Mouse (Mus musculus) small intestine, adult 2 months (tissue): ENCODE measurements around the gene Cd6. TPM values are rescaled to one million over a fixed set of nuclear protein-coding genes. Genes with fewer than 3 reads are reported as not detected.

Experiments
- H3K27ac ChIP-seq: fragments of 200-500 bp; 2 replicates; pipeline ENCODE4 v1.5.1; 2012; ENCODE audit warnings: low read depth, low read length, control low read depth, inconsistent platforms; ENCODE audit not compliant: insufficient read depth
- H3K27me3 ChIP-seq: fragments of 200-500 bp; 2 replicates; pipeline ENCODE4 v1.6.1; 2012; ENCODE audit warnings: mild to moderate bottlenecking, moderate library complexity, low read length, inconsistent platforms; ENCODE audit not compliant: control insufficient read depth, insufficient read depth
- H3K36me3 ChIP-seq: fragments of 200-500 bp; 2 replicates; pipeline ENCODE4 v1.6.1; 2012; ENCODE audit warnings: mild to moderate bottlenecking, low read length, control low read depth, inconsistent platforms; ENCODE audit not compliant: control insufficient read depth, insufficient read depth
- H3K4me1 ChIP-seq: fragments of 200-500 bp; 2 replicates; pipeline ENCODE4 v1.6.1; 2012; ENCODE audit warnings: low read length, inconsistent platforms, mixed read lengths; ENCODE audit not compliant: control insufficient read depth, insufficient read depth, insufficient read length
- H3K4me3 ChIP-seq: fragments of 200-500 bp; 2 replicates; pipeline ENCODE4 v1.5.1; 2012; ENCODE audit warnings: low read depth, mild to moderate bottlenecking, control low read depth, inconsistent platforms, low read length, moderate library complexity
- CTCF ChIP-seq: fragments of 200-500 bp; IDR thresholded peaks from 2 replicates; pipeline ENCODE4 v1.5.1; 2012; ENCODE audit warnings: low read depth, mild to moderate bottlenecking, control low read depth, inconsistent platforms, low read length, moderate library complexity, mixed read lengths; ENCODE audit not compliant: insufficient replicate concordance, insufficient read length; ENCODE audit errors: extremely low read depth
- POLR2A ChIP-seq: fragments of 200-500 bp; IDR thresholded peaks from 2 replicates; pipeline ENCODE4 v1.6.1; 2012; ENCODE audit warnings: low read depth, mild to moderate bottlenecking, control low read depth, inconsistent platforms, low read length, moderate library complexity
- WGBS: fragments of 180-500 bp; shearing (Covaris S2); methylation state at CpG from one replicate; pipeline ENCODE4 v1.1.7; 2018; 5-methylcytosine and 5-hydroxymethylcytosine counted together
- polyA plus RNA-seq: library from polyadenylated mRNA; depleted of rRNA; stranded (reverse); fragments of >200 nt; gene quantifications from 2 replicates; pipeline ENCODE4 v1.2.3, GENCODE M21; 2012

Gene Cd6
- polyA plus RNA-seq, 1 experiment, result 5.4 TPM

DNA sequence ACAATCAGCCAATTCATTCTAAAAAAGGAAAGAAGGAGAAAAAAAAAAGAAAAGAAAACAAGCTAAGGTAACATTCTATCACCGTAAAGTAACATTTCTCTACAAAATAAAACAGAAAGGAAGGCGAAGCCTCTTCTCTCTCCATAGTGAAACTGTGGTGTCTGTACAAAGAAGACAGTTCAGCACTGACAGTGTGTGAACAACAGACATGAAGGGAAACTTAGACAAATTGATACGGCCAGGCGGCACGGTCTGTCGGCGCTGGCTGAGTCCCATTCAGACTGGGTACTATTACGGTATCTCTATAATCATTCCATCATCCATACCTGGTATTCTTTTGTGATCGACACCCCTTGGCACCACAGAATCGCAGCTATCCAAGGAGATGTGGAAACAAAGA, 57.0 kb downstream of the Cd6 start:
- Histone ChIP-seq H3K36me3 (no peaks in the 10 kb centered on the region), H3K27ac (no peak overlapping the region), H3K4me3 (no peak overlapping the region), H3K4me1 (no peaks in the 10 kb centered on the region), H3K27me3 (no peaks in the 10 kb centered on the region)
- WGBS, result 91% methylated on average over 10 of the region's 10 CpGs
- TF ChIP-seq POLR2A (no peak), CTCF (no peak)

DNA sequence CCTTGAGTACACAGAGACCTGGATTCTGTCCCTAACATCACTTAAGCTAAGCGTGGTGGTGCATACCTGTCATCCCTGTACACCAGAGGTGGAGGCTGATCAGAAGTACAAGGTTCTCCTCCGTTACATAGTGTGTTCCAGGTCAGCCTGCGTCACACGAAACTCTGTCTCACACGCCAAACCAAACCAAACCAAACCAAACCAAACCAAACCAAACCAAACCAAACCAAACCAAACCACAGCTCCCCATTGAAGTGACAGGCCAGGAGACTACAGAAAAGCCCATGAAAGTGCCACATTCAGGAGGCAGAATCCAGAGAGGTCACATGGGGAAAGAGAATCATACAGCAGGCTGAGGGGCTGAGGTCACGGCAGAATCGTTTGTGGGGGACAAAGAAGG, 57.9 kb downstream of the Cd6 start:
- TF ChIP-seq CTCF (no peak), POLR2A (no peak)
- H3K4me3 ChIP-seq, result no peak overlapping the region
- no peaks in the 10 kb centered on the region for H3K4me1 ChIP-seq
- H3K27me3 ChIP-seq, result no peaks in the 10 kb centered on the region
- 74% methylated on average over 7 of the region's 7 CpGs for WGBS
- H3K36me3 ChIP-seq, result no peaks in the 10 kb centered on the region
- H3K27ac ChIP-seq, result no peak overlapping the region

DNA sequence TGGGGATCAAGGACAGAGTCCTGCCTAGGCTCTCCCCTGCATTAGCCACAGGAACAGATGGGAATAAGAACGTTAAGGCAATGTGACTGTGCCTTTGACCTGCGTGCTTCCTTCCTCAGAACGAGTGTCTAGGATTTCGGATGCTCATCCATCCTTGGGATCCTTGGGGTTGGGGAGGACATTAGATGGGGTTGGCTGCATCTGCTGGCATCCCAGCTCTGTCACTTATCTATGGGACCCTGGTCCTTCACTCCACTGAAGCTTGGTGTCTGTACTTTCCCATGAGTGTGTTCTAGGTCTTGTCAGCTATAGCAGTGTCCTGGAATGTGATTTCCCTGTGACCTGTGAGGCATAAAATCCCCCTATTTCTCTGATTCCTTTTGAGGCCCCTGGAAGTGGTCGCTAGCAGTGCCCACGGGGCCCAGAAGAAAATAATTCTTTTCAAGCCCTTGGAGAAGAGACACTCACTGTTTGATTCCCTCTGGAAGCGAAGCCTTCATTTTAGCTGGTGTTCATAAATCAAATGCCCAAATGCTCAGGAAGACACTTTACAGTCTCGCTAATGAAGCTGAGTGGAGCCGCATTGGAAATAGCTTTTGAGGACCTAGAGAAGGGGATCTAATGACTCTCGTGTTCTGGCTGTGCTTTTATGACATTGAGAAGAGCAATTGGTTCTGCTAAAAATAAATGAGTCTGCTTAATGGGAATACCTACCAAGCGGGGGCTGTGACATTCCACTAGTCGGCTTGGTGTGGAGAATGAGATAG, 60.2 kb downstream of the Cd6 start:
- Histone ChIP-seq H3K4me3 (no peak overlapping the region), H3K4me1 (no peaks in the 10 kb centered on the region), H3K27ac (no peak overlapping the region), H3K27me3 (no peaks in the 10 kb centered on the region), H3K36me3 (no peaks in the 10 kb centered on the region)
- no peak for TF ChIP-seq POLR2A
- TF ChIP-seq CTCF, result no peak
- WGBS, result 72% methylated on average over 12 of the region's 12 CpGs

DNA sequence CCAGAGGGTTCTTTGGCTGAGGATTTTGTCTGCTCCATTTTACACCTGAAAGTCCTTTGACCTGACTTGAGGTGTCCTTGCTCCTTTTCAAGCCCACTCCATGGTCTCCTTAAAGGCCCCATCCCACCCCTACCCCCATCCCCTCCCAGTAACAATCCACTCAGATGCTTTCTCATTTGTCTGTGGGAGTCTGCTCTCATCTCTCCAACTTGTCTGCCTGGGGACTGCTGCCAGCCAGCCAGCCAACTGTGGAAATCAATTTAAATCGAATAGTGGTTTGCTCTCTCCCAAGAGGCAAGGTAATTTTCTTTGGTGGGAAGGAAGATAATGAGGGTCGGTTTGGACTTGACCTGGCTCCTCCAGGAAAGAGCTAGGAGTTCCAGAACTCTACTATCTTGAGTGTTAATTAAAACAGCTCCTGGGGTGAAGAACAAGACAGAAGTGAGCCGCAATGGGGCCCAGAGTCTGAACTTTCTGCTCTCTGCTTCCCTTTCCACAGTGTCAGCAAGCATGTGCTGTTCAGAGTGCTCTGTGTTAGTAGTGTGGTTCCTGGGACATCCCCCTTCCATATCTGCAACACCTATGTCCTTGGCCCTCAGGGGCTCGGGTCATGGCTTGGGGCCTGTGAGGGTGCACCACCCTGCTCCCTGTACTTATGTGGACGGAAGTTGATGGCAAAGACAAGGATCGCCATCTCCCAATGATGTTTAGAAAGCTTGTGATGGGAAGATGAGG, 61.0 kb downstream of the Cd6 start:
- no peak overlapping the region for H3K4me3 ChIP-seq
- H3K27ac ChIP-seq, result no peak overlapping the region
- WGBS, result 70% methylated on average over 6 of the region's 6 CpGs
- H3K36me3 ChIP-seq, result no peaks in the 10 kb centered on the region
- no peaks in the 10 kb centered on the region for H3K4me1 ChIP-seq
- no peak for TF ChIP-seq POLR2A
- no peak for TF ChIP-seq CTCF
- H3K27me3 ChIP-seq, result no peaks in the 10 kb centered on the region

- no peaks in the 10 kb centered on the region for H3K36me3 ChIP-seq
- no peak overlapping the region for H3K27ac ChIP-seq
- no peak for TF ChIP-seq POLR2A
- TF ChIP-seq CTCF, result no peak
- 87% methylated on average over 10 of the region's 10 CpGs for WGBS
- no peaks in the 10 kb centered on the region for H3K27me3 ChIP-seq
- no peaks in the 10 kb centered on the region for H3K4me1 ChIP-seq
- H3K4me3 ChIP-seq, result no peak overlapping the region
Measured at GRCm38 (mm10) chr19:10767631-10768030, 62.2 kb downstream of the Cd6 start.

- Histone ChIP-seq H3K4me1 (no peaks in the 10 kb centered on the region), H3K36me3 (no peaks in the 10 kb centered on the region), H3K27me3 (no peaks in the 10 kb centered on the region), H3K4me3 (no peak overlapping the region), H3K27ac (no peak overlapping the region)
- 67% methylated on average over 21 of the region's 21 CpGs for WGBS
- TF ChIP-seq POLR2A (no peak), CTCF (no peak)
Measured at GRCm38 (mm10) chr19:10763381-10764031, 66.4 kb downstream of the Cd6 start.

DNA sequence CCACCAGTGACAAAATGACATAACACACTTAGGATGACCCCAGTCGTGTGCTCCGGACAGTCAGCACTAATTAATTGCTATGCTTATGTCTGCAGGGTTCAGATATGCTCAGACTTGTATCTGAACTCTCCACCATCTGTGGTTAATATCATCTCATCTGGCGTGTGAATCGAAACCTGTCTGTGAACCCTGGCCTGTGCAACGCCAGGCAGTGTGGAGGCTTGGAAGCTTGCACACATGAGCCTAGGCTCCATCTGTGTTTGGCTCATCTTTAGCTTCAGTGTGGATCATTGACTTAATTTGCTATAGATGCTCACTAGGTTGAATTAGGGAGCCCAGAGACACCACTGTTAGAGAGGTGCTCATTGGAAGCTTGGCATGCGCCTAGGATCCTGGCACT, 67.4 kb downstream of the Cd6 start:
- TF ChIP-seq CTCF (no peak), POLR2A (no peak)
- H3K27ac ChIP-seq, result no peak overlapping the region
- no peaks in the 10 kb centered on the region for H3K27me3 ChIP-seq
- no peaks in the 10 kb centered on the region for H3K36me3 ChIP-seq
- WGBS, result 63% methylated on average over 6 of the region's 6 CpGs
- no peak overlapping the region for H3K4me3 ChIP-seq
- no peaks in the 10 kb centered on the region for H3K4me1 ChIP-seq
